Mouse (Mus musculus): ENCODE measurements around the gene B230217C12Rik. TPM values are rescaled to one million over a fixed set of nuclear protein-coding genes. Genes with fewer than 3 reads are reported as not detected.

B230217C12Rik gene
- polyA plus RNA-seq, 1 experiment from 2014 or later = 38.8 TPM

DNA sequence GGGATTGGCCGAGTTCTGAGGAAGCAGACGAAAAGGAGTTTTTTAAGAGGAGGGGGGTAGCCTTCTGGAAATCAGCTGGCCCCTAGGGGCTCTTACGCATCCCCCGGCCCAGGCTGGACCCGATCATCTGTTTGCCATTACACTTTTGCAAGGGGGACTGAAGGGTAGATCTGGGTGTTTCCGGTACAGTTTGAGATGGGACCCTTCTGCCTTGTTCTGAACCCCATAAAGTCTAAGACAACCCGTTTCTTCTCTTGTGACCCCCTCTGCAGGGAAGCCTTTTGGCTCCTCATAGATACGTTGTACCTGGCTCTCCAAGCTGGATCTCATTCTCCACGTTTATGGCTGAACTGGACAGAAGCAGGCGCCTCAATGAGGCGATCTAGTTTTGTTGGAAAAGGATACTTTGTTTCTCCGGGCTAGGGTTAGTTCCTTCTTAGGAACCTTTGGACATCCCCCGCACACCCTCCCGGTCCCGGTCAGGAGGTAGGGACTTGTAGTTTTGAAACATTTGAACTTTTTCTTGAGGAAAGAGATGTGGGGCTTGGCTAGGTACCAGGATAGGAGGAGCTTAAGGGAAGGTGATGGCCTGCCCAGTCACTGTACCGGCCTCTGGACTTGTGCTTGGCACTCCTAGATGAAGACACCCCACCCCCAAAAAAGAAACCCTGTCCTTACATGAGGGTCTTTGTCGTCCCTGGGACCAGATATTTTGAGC lies 39.7 kb upstream of the B230217C12Rik start:
- Histone ChIP-seq H3K36me3 (replicated peaks; ENCODE audit: control insufficient read depth, insufficient read depth) (no peaks in the 10 kb centered on the region), H3K4me3 (replicated peaks; ENCODE audit: low read length) (peak overlapping the region; percentile 61), H3K27ac (peak overlapping the region; percentile 94), H3K9me3 (ENCODE audit: control insufficient read depth, low read length) (no peaks in the 10 kb centered on the region), H3K9ac (peak overlapping the region; percentile 80), H3K4me2 (replicated peaks) (peak overlapping the region; percentile 91), H3K4me1 (replicated peaks; ENCODE audit: control insufficient read depth, insufficient read depth, low read length) (peaks cover 42% of the 10 kb centered on the region), H3K27me3 (ENCODE audit: control insufficient read depth, insufficient read depth, low read length) (no peaks in the 10 kb centered on the region)
- DNase-seq (ENCODE audit: low spot score) (no peak), ATAC-seq (ENCODE audit: low FRiP score) (no peak)
- 5% methylated on average over 17 of the region's 17 CpGs for WGBS

GRCm38 (mm10) chr11:97801409-97802193 lies 39.0 kb upstream of the B230217C12Rik start:
- WGBS = 36% methylated on average over 8 of the region's 8 CpGs
- Histone ChIP-seq H3K4me1 (replicated peaks; ENCODE audit: control insufficient read depth, insufficient read depth, low read length) (peaks cover 50% of the 10 kb centered on the region), H3K4me3 (replicated peaks; ENCODE audit: low read length) (peak overlapping the region; percentile 61), H3K27me3 (ENCODE audit: control insufficient read depth, insufficient read depth, low read length) (no peaks in the 10 kb centered on the region), H3K9ac (peak overlapping the region; percentile 80), H3K4me2 (replicated peaks) (peak overlapping the region; percentile 91), H3K36me3 (replicated peaks; ENCODE audit: control insufficient read depth, insufficient read depth) (no peaks in the 10 kb centered on the region), H3K27ac (peak overlapping the region; percentile 94), H3K9me3 (ENCODE audit: control insufficient read depth, low read length) (no peaks in the 10 kb centered on the region)
- ATAC-seq (ENCODE audit: low FRiP score) (no peak), DNase-seq (ENCODE audit: low spot score) (peak; percentile 54)

- Histone ChIP-seq H3K4me2 (replicated peaks) (peak overlapping the region; percentile 91), H3K4me1 (replicated peaks; ENCODE audit: control insufficient read depth, insufficient read depth, low read length) (peaks cover 52% of the 10 kb centered on the region), H3K27me3 (ENCODE audit: control insufficient read depth, insufficient read depth, low read length) (no peaks in the 10 kb centered on the region), H3K27ac (no peak overlapping the region), H3K4me3 (replicated peaks; ENCODE audit: low read length) (peak overlapping the region; percentile 61), H3K36me3 (replicated peaks; ENCODE audit: control insufficient read depth, insufficient read depth) (peaks cover 3% of the 10 kb centered on the region; the same call in 1 of the 2 replicates), H3K9ac (peak overlapping the region; percentile 80), H3K9me3 (ENCODE audit: control insufficient read depth, low read length) (no peaks in the 10 kb centered on the region)
- ATAC-seq (ENCODE audit: low FRiP score) = no peak
- 57% methylated on average over 1 of the region's 1 CpGs for WGBS
- no peak for DNase-seq (ENCODE audit: low spot score)
These were observed 38.4 kb upstream of the B230217C12Rik start for GRCm38 (mm10) chr11:97802194-97802470.

GRCm38 (mm10) chr11:97802495-97802894 lies 38.1 kb upstream of the B230217C12Rik start:
- H3K4me1 ChIP-seq (replicated peaks; ENCODE audit: control insufficient read depth, insufficient read depth, low read length) = peaks cover 53% of the 10 kb centered on the region
- H3K27me3 ChIP-seq (ENCODE audit: control insufficient read depth, insufficient read depth, low read length) = no peaks in the 10 kb centered on the region
- ATAC-seq (ENCODE audit: low FRiP score) = no peak
- H3K36me3 ChIP-seq (replicated peaks; ENCODE audit: control insufficient read depth, insufficient read depth) = peaks cover 7% of the 10 kb centered on the region
- H3K9ac ChIP-seq = no peak overlapping the region
- no peak for DNase-seq (ENCODE audit: low spot score)
- WGBS = 53% methylated on average over 5 of the region's 6 CpGs
- no peak overlapping the region for H3K4me3 ChIP-seq (replicated peaks; ENCODE audit: low read length)
- no peak overlapping the region for H3K27ac ChIP-seq
- H3K9me3 ChIP-seq (ENCODE audit: control insufficient read depth, low read length) = no peaks in the 10 kb centered on the region
- H3K4me2 ChIP-seq (replicated peaks) = peak overlapping the region; percentile 91

DNA sequence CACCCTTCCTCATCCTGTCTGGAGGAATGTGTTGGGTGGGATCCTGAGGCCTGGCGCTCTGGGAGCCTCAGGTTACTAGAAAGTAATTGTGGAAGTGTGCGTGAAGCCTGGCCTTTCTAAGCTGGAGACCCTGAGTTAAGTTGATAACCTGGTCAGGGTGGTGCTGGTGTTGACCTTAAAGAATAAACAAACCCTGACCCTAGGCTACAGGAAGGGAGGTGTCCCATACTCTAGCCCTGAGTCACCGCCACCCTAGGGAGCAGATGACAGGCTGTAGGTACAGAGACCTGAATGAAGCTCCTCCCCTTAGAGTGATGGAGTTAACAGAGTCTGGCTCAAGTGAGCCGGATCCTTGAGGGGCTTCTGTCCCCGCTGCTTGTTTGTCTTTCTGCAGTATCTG lies 36.7 kb upstream of the B230217C12Rik start:
- Histone ChIP-seq H3K36me3 (replicated peaks; ENCODE audit: control insufficient read depth, insufficient read depth) (peaks cover 20% of the 10 kb centered on the region), H3K9ac (no peak overlapping the region; the same call in 1 of the 2 replicates), H3K4me1 (replicated peaks; ENCODE audit: control insufficient read depth, insufficient read depth, low read length) (peaks cover 57% of the 10 kb centered on the region), H3K4me2 (replicated peaks) (no peak overlapping the region), H3K27me3 (ENCODE audit: control insufficient read depth, insufficient read depth, low read length) (no peaks in the 10 kb centered on the region), H3K9me3 (ENCODE audit: control insufficient read depth, low read length) (no peaks in the 10 kb centered on the region), H3K4me3 (replicated peaks; ENCODE audit: low read length) (no peak overlapping the region), H3K27ac (no peak overlapping the region)
- DNase-seq (ENCODE audit: low spot score) = no peak
- no peak for ATAC-seq (ENCODE audit: low FRiP score)
- WGBS = 85% methylated on average over 5 of the region's 5 CpGs

DNA sequence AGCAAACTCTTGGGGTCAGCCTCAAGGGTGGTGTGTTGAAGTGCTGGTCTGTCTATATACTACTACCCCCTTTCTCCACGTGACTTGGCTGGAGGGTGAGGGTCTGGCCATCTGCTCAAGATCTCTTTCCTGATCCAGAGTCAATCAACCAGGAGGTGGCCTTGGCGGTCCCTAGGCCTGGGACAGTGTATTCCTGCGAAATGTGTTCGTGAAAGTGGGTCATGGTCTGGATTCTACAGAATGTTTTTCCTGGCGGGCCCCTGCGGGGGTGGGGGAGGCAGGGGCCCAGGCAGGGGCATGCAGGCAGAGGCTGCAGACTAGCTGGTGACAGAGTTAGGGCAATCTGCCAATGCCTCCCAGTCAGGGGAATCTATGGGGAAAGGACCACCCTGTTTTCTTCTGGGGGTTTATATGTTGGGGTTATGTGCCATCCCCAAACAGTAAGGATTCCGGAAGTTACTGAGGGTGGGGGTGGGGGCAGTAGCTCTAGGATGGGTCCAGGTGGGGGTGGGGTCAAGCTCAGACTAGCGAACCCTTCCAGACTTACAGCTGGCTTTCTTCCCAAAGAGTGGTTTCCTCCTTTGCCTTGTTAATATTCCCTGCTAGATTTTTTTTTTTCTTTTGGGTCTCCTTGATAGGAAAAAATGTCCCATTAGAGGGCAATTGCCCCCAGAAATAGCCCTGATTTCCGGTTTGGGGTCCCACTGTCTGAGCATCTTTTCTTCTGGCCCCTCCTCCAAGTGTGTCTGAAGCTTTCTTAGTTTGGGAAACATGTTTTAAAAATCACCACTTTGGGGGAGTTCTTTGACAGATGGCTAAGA lies 35.5 kb upstream of the B230217C12Rik start:
- Histone ChIP-seq H3K4me2 (replicated peaks) (peak overlapping the region; percentile 36), H3K9me3 (ENCODE audit: control insufficient read depth, low read length) (no peaks in the 10 kb centered on the region), H3K4me1 (replicated peaks; ENCODE audit: control insufficient read depth, insufficient read depth, low read length) (peaks cover 67% of the 10 kb centered on the region), H3K9ac (peak overlapping the region; percentile 38; the same call in 1 of the 2 replicates), H3K36me3 (replicated peaks; ENCODE audit: control insufficient read depth, insufficient read depth) (peaks cover 32% of the 10 kb centered on the region), H3K27ac (peak overlapping the region; percentile 74), H3K27me3 (ENCODE audit: control insufficient read depth, insufficient read depth, low read length) (no peaks in the 10 kb centered on the region), H3K4me3 (replicated peaks; ENCODE audit: low read length) (no peak overlapping the region)
- ATAC-seq (ENCODE audit: low FRiP score) (no peak), DNase-seq (ENCODE audit: low spot score) (peak; percentile 52)
- WGBS = 28% methylated on average over 9 of the region's 9 CpGs

DNA sequence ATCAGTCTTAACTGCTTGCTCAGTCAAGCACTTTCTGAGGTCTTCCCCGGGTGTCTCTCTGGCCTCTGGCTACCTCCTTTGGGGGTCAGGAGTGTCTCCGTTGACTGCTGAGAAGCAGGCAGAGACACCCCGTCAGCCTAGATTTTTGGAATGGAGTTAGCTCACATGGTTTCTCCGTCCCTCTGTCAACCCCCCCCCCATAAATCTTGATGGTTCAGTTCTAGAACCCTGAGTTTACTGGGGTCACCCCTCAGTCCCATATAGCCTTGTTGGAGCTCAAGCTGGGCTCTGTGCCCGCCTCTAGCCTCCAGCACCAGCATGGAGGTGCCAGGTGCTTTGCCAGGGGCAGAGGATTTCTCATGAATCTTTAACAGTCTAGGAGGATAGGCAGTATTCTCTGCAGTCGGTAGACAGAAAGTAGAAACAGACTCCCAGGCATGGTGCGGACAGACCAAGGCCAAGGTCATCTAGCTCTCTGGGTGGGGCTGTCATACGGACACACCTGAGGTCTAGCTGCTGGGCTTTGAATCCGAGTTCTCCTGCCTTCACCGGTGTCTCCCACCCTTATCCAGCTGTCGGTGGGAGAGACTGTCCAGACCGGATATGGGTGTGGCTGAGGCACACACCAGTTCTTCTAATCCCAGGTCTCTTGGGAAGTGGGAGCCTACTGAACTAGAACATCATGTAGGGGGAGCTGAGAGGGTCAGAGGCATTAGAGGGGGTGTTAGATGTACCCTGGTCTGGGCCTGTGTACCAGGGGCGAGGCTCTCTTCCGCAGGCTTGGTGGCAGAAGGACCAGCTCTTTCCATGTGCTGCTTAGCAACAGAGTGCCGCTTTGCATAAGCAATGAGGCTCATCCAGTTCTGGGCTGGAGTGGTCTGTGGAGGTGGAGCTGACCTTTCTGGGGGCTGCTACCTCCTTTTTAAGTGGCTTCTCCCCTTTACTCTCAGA lies 34.6 kb upstream of the B230217C12Rik start:
- peak; percentile 32; the same call in 1 of the 2 replicates for ATAC-seq (ENCODE audit: low FRiP score)
- no peak overlapping the region; the same call in 1 of the 2 replicates for H3K4me3 ChIP-seq (replicated peaks; ENCODE audit: low read length)
- no peaks in the 10 kb centered on the region for H3K27me3 ChIP-seq (ENCODE audit: control insufficient read depth, insufficient read depth, low read length)
- peak overlapping the region; percentile 74 for H3K27ac ChIP-seq
- H3K9me3 ChIP-seq (ENCODE audit: control insufficient read depth, low read length) = no peaks in the 10 kb centered on the region
- peak overlapping the region; percentile 36 for H3K4me2 ChIP-seq (replicated peaks)
- WGBS = 28% methylated on average over 15 of the region's 15 CpGs
- peaks cover 36% of the 10 kb centered on the region for H3K36me3 ChIP-seq (replicated peaks; ENCODE audit: control insufficient read depth, insufficient read depth)
- H3K9ac ChIP-seq = peak overlapping the region; percentile 38
- H3K4me1 ChIP-seq (replicated peaks; ENCODE audit: control insufficient read depth, insufficient read depth, low read length) = peaks cover 74% of the 10 kb centered on the region
- no peak for DNase-seq (ENCODE audit: low spot score)

GRCm38 (mm10) chr11:97806613-97806964 lies 34.0 kb upstream of the B230217C12Rik start:
- Histone ChIP-seq H3K9ac (peak overlapping the region; percentile 38; the same call in 1 of the 2 replicates), H3K4me2 (replicated peaks) (peak overlapping the region; percentile 36), H3K27me3 (ENCODE audit: control insufficient read depth, insufficient read depth, low read length) (no peaks in the 10 kb centered on the region), H3K36me3 (replicated peaks; ENCODE audit: control insufficient read depth, insufficient read depth) (peaks cover 38% of the 10 kb centered on the region), H3K27ac (peak overlapping the region; percentile 74), H3K4me1 (replicated peaks; ENCODE audit: control insufficient read depth, insufficient read depth, low read length) (peaks cover 74% of the 10 kb centered on the region), H3K9me3 (ENCODE audit: control insufficient read depth, low read length) (no peaks in the 10 kb centered on the region), H3K4me3 (replicated peaks; ENCODE audit: low read length) (no peak overlapping the region)
- ATAC-seq (ENCODE audit: low FRiP score) = no peak
- WGBS = 43% methylated on average over 7 of the region's 7 CpGs
- no peak for DNase-seq (ENCODE audit: low spot score)
